Mouse (Mus musculus): Measurements from ENCODE around the gene Pla2g4a. TPM values are rescaled to one million over a fixed set of nuclear protein-coding genes. Genes with fewer than 3 reads are reported as not detected.

Gene Pla2g4a
- 4.9 and 5.1 TPM in 2 replicates for polyA plus RNA-seq (2012; rRNA removed)

DNA sequence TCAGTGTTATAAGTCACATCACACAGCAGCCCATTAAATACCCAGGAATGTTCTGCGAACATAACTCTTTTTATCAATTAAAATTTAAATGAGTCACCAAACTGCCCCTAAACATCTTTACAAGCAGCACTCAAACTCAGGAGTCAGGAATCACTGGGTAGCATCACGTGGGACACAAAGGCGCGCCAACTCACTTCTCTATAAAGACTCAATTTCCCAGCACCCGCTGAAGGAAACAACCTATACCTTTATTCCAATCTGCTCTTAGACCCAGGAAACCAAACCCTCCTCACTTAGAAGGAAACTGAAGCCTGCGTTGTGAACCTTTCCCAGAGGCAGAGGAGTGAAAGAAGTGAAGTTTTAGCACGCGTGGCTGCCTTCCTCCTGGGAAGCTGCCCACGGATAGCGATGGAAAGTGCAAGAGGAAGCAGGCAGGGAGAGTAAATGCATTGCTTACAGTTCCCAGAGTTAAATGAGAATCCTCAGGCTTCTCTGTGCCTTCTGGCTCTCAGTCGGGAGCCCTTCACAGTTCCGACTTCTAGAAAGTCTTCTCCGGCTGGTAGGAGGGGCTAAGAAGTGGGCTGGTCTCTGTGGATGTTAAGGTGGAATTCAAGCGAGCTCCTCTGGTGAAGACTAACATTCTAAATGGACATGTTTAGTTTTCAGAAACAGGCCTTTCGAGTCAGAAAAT lies at the start of gene Pla2g4a:
Pla2g4a (minus strand) TSS at position 557 of the 691 bp plus-strand sequence.
- DNase-seq (ENCODE audit: low read depth): no peak

DNA sequence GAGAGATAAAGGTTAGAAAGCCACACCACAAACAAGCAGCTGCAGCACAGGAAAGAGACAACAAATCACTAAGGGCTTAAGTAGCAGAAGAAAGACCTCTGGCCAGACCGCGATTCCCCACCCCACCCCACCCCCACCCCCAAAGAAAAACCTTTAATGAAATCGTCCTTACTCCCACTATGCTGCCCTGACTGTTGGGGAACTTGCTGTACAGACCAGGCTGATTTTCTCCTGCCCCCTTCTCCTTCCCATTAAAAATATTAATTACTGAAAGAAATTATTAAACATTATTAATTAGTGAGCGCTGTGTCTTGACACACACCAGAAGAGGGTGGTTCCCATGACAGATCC lies 49.5 kb upstream of the Pla2g4a start:
- no peak for DNase-seq (ENCODE audit: low read depth)

DNA sequence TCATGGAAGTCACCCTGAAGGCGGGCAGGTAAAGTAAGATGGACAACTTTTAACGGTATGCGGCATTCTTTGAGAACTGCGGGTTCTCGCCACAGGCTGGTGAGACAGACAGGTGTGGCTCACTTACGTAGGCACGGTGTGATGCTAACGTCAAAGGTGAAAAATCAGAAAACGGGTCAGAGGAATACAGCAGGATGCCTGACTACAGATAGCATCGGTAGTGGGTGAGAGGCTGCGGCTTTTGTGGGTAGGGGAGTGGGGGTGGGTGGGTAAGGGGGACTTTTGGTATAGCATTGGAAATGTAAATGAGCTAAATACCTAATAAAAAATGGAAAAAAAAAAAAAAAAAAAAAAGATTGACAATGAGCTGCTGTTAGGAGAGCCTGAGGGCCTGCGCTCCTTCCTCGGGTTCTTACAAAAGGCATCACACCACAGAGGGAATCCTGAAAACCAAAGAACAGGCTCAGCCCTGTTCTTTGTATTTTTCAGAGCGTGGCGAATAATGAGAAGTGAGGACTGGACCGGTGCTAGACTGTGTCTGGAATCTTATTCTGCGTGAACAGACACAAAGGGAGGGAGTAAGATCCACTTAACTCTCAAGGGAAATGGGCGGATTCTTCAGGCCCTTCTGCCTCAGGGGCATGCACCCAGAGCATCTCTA lies 49.0 kb upstream of the Pla2g4a start:
- DNase-seq (ENCODE audit: low read depth): no peak

DNA sequence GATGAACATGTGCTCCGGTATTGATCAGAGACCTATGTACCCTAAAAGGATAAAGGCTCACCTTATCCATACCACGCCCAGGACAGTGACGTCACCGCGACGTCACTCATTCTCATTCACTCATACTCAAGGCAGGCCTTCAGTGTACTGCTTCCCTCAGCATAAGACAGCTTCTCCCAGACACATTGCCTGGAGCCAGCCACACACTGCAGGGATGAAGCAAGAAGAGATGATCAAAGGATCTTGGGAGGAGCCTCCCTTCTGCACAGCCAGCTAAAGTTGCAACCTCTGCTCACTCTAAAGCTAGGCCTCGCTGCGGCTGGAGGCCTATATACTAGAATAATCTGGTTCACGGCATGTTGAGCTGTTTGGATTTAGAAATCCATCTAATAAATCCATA lies 48.0 kb upstream of the Pla2g4a start:
- no peak for DNase-seq (ENCODE audit: low read depth)

DNA sequence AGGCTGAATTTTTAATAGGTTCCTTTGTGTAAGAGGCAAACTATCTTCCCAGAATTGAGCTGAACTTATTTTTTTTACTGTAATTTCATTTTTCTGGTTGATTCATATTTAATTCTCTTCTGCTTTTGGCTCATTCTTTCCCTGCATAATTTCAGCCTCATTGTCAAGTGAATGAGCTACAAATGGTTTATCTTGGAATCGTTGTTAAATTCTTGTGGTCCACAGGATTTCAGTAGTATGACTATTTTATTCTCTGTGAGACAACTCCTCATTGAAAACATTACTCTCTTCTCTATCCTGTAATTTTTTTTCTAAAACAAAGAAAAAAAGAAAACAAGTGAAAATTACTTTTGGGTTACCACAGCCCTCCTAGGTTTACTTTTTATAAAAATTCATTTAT lies 14.5 kb upstream of the Pla2g4a start:
- DNase-seq (ENCODE audit: low read depth): no peak

DNA sequence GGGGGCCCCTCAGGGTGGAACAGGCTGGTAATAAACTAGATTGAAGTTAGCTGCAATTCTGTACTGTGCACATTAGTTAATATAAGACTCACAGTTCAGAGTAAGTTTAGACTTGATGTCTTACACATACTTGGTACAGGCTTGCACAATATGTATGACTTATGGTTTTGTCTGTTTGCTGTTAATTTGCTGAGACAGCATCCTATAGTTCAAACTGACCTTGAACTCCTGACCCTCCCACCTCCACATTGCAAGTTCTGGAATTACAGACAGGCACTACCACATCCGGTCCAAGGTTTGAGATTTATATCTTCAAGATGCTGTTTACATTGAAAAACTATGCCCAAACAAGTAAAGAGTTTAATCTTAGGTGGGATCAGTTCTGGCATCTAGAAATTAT lies 4.7 kb upstream of the Pla2g4a start:
- DNase-seq (ENCODE audit: low read depth): no peak

DNA sequence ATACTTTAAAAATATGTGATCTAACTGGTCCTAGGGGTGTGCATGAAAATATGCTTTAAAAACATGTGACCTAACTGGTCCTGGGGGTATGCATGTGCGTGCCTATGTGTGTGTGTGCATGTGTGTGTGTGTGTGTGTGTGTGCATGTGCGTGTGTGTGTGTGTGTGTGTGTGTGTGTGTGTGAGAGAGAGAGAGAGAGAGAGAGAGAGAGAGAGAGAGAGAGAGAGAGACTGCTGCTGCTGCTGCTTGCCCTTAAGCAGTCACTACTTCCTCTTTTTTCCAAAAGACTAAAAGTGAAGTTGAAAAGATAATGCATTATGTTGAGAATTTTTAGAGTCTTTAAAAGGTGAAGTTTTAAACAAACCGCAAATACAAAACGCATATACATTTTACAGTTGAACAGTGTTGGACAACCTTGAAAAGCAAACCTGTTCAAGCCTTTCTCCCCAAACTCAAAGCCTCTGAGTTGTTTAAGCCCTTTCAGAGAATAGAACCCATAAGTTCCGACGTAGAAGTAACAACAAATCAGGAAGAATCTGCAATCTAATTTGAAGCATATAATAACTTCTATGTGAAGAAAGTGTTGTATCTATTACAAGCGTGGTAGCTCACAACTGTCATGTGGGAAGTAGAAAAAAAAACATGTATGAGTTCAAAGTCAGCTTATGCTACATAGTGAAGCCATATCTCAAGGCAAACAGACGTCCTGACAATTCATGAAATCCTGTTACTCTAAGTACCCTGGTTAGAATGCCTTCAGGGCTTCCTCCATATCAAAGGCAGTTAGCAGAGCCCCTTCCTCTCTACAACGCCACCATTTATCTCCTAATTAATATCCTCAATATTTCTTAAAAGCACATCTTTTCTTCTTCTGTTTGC lies 574 bp upstream of the Pla2g4a start:
- DNase-seq (ENCODE audit: low read depth): no peak

DNA sequence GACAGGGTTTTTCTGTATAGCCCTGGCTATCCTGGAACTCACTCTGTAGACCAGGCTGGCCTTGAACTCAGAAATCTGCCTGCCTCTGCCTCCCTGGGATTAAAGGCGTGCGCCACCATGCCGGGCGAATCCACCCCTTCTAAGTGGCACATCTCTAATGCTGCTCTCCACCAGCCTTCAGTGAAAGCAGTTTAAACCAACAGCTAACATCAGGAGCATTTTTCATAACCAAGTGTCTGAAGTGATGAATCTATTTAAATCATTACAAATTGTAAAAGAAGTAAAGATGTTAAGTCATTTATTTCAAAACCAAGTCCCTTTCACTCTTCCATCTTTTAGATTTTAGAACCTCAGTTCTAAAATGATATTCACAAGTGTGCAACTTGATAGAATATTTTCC lies 839 bp downstream of the Pla2g4a start:
- no peak for DNase-seq (ENCODE audit: low read depth)

DNA sequence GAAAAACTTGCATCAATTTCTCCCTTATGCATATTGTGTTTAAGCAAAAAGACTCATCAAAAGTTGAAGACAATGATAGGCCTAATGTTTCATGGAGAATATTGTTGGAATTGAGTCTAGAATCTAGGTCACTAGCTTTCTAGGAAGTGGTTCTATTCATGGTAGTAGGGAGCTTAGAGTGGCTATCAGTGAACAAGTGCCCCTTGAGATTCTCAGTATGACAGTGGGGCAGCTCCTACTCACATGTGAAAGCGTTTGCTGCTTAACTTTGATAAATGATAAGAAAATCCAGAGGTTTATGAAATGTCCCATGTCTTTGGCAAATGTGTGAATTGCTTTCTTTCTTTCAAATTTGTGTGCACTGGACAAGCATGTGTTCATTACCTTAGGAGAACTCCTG lies 2.0 kb downstream of the Pla2g4a start:
- DNase-seq (ENCODE audit: low read depth): no peak

DNA sequence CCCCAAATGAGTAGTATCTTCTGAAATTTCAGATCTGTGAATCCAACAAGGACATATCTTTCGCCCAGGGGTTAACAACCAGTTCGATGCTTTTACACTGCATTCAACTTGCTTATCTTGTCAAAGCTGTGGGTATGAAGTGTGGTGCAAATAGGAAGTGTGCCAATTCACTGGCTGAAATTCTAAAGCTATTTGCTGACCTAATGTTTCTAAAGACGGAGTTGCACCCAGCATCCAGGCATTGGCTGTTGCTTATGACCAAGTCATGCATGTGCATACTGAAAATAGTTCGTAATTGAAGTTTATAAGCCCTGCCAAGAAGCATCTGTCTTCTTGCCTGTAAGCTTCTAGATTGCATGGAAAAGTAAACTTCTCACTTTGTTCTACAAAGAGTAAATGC lies 5.6 kb downstream of the Pla2g4a start:
- DNase-seq (ENCODE audit: low read depth): no peak

DNA sequence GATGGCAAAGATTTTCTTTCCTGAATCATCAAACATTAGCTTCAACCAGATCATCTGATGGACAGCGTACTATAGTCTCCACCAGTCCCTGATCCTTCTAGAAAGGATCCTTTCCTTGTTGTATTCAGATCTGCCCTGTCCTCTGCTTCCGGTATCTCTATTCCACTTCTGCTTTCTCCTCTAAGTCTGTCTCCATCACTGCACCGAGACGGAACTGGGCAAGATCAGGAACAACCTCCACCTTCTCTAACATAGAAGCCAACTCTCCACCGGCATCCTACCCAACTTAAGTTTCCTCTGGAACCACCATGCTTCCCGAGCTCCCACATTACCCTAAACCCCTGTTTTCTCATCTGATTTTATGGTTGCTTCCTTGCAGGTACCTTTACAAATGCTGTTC lies 7.1 kb downstream of the Pla2g4a start:
- DNase-seq (ENCODE audit: low read depth): no peak

DNA sequence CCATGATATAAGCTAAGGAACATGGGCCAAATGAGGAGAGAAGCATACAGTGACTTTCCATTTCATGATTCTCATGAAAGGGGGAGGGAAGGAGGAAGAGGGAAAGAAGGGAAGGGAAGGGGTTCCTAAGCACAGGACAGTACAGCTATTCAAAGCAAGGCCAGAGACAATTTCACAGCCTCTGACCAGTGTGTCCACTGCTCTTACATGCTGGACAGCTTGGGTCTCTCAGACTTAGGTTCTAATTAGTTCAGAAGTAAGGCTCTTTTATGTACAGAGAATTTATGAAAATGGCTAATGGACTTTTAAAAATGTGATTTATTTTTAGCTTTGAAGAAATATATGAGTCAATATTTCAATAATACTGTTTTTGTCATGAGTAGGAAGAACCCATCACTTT lies 9.0 kb downstream of the Pla2g4a start:
- DNase-seq (ENCODE audit: low read depth): no peak

DNA sequence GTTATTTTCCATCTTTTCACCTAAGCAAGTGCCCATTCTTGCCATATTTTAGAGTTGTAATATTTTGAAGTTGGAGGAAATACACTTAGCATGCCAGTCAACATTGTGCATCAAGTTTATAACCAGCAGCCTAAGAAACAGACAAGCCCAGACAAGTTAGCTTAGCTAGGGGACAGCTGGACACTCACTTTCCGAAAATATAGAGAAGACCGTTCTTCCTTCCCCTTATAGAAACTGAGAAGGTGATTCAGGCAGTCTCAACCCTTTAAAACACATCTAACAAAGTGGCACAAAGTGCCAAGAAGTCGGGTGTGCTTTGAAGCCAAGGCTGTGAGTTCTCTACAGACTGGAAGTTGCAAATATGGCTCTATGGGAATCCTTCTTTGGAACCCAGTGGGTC lies 10.4 kb downstream of the Pla2g4a start:
- no peak for DNase-seq (ENCODE audit: low read depth)

DNA sequence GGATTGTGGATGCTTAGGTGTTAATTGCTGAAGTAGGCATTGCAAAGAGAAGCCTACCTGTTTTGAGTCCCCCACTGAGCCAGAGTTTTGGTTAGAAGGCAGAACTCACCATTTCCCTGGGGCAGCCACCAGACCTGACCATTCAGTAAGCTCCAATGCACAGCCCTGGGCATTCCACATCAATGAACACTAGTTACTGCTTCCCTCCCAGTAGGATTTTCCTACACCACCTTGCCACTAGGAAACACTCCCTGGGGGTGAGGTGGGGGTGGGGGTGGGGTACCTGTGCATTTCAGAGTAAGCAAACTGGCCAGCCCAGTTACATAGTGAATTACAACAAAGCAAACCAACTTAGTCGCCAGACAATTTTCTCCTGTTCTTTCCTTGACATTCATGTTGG lies 10.8 kb downstream of the Pla2g4a start:
- DNase-seq (ENCODE audit: low read depth): no peak

DNA sequence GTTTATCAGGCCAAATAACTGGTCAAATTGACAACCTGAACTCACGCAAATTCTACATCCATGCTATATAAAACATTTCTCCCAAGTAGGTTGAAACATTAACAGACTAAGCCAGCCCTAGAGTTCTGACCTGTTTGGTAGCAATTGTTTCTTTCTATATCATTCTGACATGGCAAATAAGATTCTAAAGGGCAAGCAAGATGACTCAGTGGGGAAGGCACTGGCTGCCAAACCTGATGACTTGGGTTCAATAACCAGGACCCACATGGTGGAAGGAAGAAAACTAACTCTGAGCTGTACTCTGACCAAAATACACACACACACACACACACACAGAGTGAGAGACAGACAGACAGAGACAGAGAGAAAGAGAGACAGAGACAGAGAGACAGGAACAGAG lies 11.8 kb downstream of the Pla2g4a start:
- no peak for DNase-seq (ENCODE audit: low read depth)

DNA sequence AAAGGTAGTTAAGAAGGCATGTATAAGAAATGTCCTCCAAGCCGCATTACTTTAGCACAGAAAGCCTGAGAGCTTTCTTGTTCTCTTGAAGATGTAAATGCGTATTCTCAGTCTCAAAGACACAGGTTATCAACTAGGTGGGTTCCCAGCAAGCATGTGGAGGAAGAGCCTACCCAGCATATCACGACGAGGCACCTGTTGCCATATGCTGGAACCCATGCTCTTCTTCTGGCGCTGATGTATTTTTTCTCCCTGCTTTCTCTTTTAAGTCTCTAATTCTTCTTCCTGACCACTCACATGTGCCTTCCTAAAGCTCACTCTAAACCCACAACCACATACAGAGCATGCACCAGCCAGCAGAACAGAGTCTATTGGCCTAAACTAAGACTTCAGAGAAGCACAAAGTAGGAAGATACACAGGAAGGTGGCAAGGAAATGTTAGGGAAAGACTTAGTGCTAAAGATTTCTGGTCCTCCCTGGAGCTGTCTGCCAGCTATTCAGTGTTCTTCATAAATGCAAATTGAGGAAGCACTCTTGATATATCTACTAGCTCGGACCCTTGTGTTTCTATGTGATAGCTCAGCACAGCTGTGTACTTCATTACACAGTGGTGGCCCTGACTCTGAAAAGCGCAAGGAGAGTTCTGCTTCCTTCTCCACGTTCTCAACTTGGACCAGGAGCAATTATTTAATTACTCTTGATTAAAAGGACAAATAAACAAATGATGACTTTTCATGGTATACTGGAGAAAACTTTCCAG lies 12.8 kb downstream of the Pla2g4a start:
- DNase-seq (ENCODE audit: low read depth): no peak

DNA sequence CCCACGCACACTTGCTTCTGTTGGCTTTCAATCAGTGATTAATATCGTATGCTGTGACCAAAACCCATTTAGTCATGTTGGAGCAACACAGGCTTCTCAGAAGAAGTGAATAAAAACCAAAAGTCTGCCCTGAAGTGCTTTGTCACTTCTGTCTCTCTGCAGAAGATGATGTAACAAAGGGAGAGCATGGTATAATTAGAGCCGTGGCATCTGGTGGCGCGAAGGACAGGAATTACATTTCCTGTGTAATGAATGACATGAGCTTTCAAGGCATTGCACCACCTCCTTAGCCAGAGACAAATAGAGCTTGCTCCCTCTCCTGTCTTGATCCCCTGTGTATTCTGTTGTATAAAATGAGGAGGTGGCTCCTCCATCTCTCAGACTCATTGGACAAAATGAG lies 14.1 kb downstream of the Pla2g4a start:
- no peak for DNase-seq (ENCODE audit: low read depth)

DNA sequence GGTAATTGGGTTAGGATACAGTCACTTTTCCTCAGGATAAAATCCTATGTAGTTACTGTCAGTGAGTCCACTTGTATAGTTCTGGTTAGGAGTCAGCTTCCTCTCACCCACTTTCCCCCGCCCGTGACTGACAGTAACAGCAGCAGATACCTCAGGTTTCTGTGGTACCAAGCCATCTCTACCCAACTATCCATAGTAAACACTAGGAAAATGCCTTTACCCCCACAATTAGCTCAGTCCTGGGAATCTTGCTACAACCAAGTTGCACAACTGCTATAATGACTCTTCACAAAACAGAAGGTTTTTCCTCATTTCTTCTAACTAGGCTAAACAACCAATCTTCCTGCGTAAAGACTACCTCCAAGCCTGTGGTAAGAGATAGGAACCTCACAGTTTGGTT lies 14.7 kb downstream of the Pla2g4a start:
- no peak for DNase-seq (ENCODE audit: low read depth)

DNA sequence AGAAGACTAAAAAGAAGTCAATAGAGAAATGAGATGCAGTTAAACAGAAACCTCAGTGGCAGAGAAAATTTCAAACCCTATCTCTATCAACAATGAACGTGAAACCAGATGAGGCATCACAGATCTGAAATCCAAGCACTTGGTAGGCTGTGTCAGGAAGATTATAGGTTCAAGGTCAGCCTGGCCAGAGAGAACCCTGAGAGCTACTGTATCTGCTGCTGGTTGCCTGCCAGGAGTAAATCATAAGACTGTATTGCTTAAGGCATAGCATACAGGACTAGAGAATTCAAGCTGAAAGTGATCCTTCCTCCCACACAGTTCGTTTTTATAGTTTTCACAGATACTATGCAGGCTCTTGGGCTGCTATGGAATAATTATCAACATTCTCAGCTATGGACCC lies 17.5 kb downstream of the Pla2g4a start:
- no peak for DNase-seq (ENCODE audit: low read depth)

DNA sequence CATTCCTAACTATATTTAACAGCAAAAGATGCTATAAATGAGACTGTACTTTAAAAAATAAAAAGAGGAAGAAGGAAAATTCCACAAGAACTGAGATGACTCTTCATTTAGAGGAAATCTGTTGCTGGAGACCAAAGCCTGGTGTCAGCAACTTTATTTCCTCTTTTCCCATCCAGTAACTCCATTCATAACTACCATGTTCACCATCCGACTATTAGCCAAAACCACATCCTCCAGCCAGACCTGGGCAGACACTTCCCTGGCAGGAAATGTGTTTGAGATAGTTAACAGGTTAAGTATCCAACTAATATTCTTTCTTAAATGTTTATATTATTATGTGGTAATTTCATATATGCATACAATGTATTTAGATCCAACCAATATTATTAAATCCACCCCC lies 20.8 kb downstream of the Pla2g4a start:
- DNase-seq (ENCODE audit: low read depth): no peak

DNA sequence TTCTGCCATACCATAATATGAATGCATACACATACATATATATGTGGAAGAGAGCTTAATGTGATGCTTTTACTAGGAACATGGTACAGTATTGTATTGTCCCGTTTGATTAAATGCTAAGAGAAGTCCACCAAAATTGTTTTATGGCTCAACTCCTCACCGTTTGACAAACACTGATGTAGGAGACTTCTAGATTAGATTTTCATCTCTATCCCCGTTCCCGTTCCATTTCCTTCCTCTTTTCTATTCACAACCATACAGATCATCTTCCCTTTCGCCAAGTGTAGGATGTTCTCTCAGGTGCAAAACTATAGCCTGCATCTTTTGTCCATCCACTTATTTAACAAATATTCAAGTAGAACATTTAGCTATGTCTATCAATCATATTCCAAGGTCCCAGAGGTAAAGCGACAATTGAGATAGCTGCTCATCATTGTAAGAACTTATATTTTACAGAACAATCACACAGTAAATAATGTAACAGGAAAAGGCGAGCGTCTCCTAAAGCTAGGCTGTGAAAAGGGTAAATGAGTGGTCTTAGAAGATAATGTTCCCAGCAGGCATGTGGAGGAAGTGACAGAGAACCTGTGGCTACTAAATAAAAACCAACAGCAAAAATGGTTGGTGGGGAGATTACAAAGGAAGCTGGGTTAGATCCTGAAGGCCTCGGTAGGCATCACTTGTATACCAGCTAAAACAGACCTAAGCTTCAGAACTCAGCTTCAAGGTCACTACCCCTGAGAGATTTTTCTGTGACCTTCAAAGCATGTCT lies 21.6 kb downstream of the Pla2g4a start:
- no peak for DNase-seq (ENCODE audit: low read depth)
